Mouse (Mus musculus) kidney, embryonic 14.5 days (tissue): ENCODE measurements at regions not wholly inside any gene's neighbourhood (a gene's known extent, or its start where the extent isn't known, plus 50 kb on each side); places are given as distances from the start of the nearest gene placed in this dataset.

Experiments used
- ATAC-seq: fragments of 200-750 bp; cut with Nextera tagmentation; 2 replicates; pipeline ENCODE4 v1.8.0; 2017; ENCODE audit warnings: moderate number of reproducible peaks, mild to moderate bottlenecking, moderate TSS enrichment, moderate library complexity; ENCODE audit not compliant: low FRiP score, low TSS enrichment
- H3K27ac ChIP-seq: fragments of 300-500 bp; sonication (generic); 2 replicates; pipeline ENCODE4 v1.5.1; 2014; ENCODE audit warnings: low read depth, mild to moderate bottlenecking, low read length, moderate library complexity, mixed read lengths
- H3K27me3 ChIP-seq: fragments of 300-500 bp; sonication (generic); 2 replicates; pipeline ENCODE4 v1.6.1; 2014; ENCODE audit warnings: mild to moderate bottlenecking, low read length; ENCODE audit not compliant: control insufficient read depth, insufficient read depth
- H3K36me3 ChIP-seq: fragments of 300-500 bp; sonication (generic); 2 replicates; pipeline ENCODE4 v1.6.1; 2014; ENCODE audit warnings: low read length, mixed read lengths; ENCODE audit not compliant: control insufficient read depth, insufficient read depth
- H3K4me1 ChIP-seq: fragments of 300-500 bp; sonication (generic); 2 replicates; pipeline ENCODE4 v1.6.1; 2014; ENCODE audit warnings: low read length, mixed read lengths; ENCODE audit not compliant: control insufficient read depth, insufficient read depth
- H3K4me2 ChIP-seq: fragments of 300-500 bp; sonication (generic); replicated peaks from 2 replicates; pipeline ENCODE4 v1.6.1; 2014; ENCODE audit warnings: low read depth, mild to moderate bottlenecking, low read length
- H3K4me3 ChIP-seq: fragments of 300-500 bp; sonication (generic); 2 replicates; pipeline ENCODE4 v1.5.1; 2014; ENCODE audit warnings: mild to moderate bottlenecking, low read length
- H3K9ac ChIP-seq: fragments of 300-500 bp; sonication (generic); 2 replicates; pipeline ENCODE4 v1.6.1; 2014; ENCODE audit warnings: low read depth, mild to moderate bottlenecking, low read length, moderate library complexity
- H3K9me3 ChIP-seq: fragments of 300-500 bp; sonication (generic); 2 replicates; pipeline ENCODE4 v1.6.1; 2016; ENCODE audit warnings: low read length; ENCODE audit not compliant: control insufficient read depth
- WGBS: fragments of 180-500 bp; shearing (Covaris S2); extraction: QIAGEN DNeasy Blood & Tissue Kit; methylation state at CpG from one replicate; pipeline ENCODE4 v1.1.7; 2014; 5-methylcytosine and 5-hydroxymethylcytosine counted together

- no peak for ATAC-seq
- Histone ChIP-seq H3K9ac (no peak overlapping the region), H3K36me3 (no peaks in the 10 kb centered on the region), H3K4me3 (no peak overlapping the region), H3K27ac (no peak overlapping the region), H3K4me2 (no peak overlapping the region), H3K27me3 (no peaks in the 10 kb centered on the region), H3K9me3 (no peaks in the 10 kb centered on the region), H3K4me1 (no peaks in the 10 kb centered on the region)
- WGBS: 81% methylated on average over 4 of the region's 4 CpGs
Measured at GRCm38 (mm10) chr12:57918211-57918610, 293.4 kb upstream of the Sstr1 start.

GRCm38 (mm10) chr12:57922031-57922430, 289.5 kb upstream of the Sstr1 start:
- Histone ChIP-seq H3K4me1 (no peaks in the 10 kb centered on the region), H3K27ac (no peak overlapping the region), H3K4me2 (no peak overlapping the region), H3K4me3 (no peak overlapping the region), H3K9ac (no peak overlapping the region), H3K36me3 (no peaks in the 10 kb centered on the region), H3K27me3 (no peaks in the 10 kb centered on the region), H3K9me3 (no peaks in the 10 kb centered on the region)
- no peak for ATAC-seq
- 65% methylated on average over 1 of the region's 1 CpGs for WGBS

GRCm38 (mm10) chr12:57924422-57924821, 287.1 kb upstream of the Sstr1 start:
- Histone ChIP-seq H3K9ac (no peak overlapping the region), H3K9me3 (no peaks in the 10 kb centered on the region), H3K27me3 (no peaks in the 10 kb centered on the region), H3K27ac (no peak overlapping the region), H3K4me1 (no peaks in the 10 kb centered on the region), H3K4me3 (no peak overlapping the region), H3K36me3 (no peaks in the 10 kb centered on the region), H3K4me2 (no peak overlapping the region)
- 86% methylated on average over 2 of the region's 2 CpGs for WGBS
- no peak for ATAC-seq

GRCm38 (mm10) chr12:57926886-57927285, 284.7 kb upstream of the Sstr1 start:
- no peaks in the 10 kb centered on the region for H3K9me3 ChIP-seq
- no peaks in the 10 kb centered on the region for H3K36me3 ChIP-seq
- no peaks in the 10 kb centered on the region for H3K27me3 ChIP-seq
- no peak overlapping the region for H3K27ac ChIP-seq
- ATAC-seq: no peak
- H3K4me3 ChIP-seq: no peak overlapping the region
- H3K4me1 ChIP-seq: no peaks in the 10 kb centered on the region
- no peak overlapping the region for H3K4me2 ChIP-seq
- no peak overlapping the region for H3K9ac ChIP-seq
- WGBS: 77% methylated on average over 1 of the region's 1 CpGs

GRCm38 (mm10) chr12:57928030-57928429, 283.5 kb upstream of the Sstr1 start:
- Histone ChIP-seq H3K9ac (no peak overlapping the region), H3K27me3 (no peaks in the 10 kb centered on the region), H3K4me1 (no peaks in the 10 kb centered on the region), H3K27ac (no peak overlapping the region), H3K4me2 (no peak overlapping the region), H3K36me3 (no peaks in the 10 kb centered on the region), H3K4me3 (no peak overlapping the region), H3K9me3 (no peaks in the 10 kb centered on the region)
- no peak for ATAC-seq
- 97% methylated on average over 5 of the region's 5 CpGs for WGBS

GRCm38 (mm10) chr12:57931856-57932255, 279.7 kb upstream of the Sstr1 start:
- peak; percentile 49; the same call in 1 of the 2 replicates for ATAC-seq
- no peaks in the 10 kb centered on the region for H3K9me3 ChIP-seq
- H3K9ac ChIP-seq: no peak overlapping the region

GRCm38 (mm10) chr12:57949886-57950285, 261.7 kb upstream of the Sstr1 start:
- no peaks in the 10 kb centered on the region for H3K36me3 ChIP-seq
- no peak for ATAC-seq
- H3K27ac ChIP-seq: no peak overlapping the region
- H3K4me1 ChIP-seq: no peaks in the 10 kb centered on the region
- H3K9me3 ChIP-seq: no peaks in the 10 kb centered on the region
- H3K27me3 ChIP-seq: no peaks in the 10 kb centered on the region
- WGBS: 69% methylated on average over 5 of the region's 5 CpGs
- no peak overlapping the region for H3K4me3 ChIP-seq
- no peak overlapping the region for H3K4me2 ChIP-seq
- H3K9ac ChIP-seq: no peak overlapping the region

More at GRCm38 (mm10) chr12:57931856-57932255, 279.7 kb upstream of the Sstr1 start:
- H3K36me3 ChIP-seq: no peaks in the 10 kb centered on the region
- H3K4me2 ChIP-seq: no peak overlapping the region
- H3K4me1 ChIP-seq: no peaks in the 10 kb centered on the region
- no peak overlapping the region for H3K27ac ChIP-seq
- H3K27me3 ChIP-seq: no peaks in the 10 kb centered on the region
- no peak overlapping the region for H3K4me3 ChIP-seq

- no peak overlapping the region for H3K9ac ChIP-seq
- no peaks in the 10 kb centered on the region for H3K27me3 ChIP-seq
- no peak overlapping the region for H3K4me2 ChIP-seq
- ATAC-seq: no peak
- 95% methylated on average over 2 of the region's 2 CpGs for WGBS
- no peaks in the 10 kb centered on the region for H3K4me1 ChIP-seq
- H3K36me3 ChIP-seq: no peaks in the 10 kb centered on the region
- no peak overlapping the region for H3K27ac ChIP-seq
- H3K4me3 ChIP-seq: no peak overlapping the region
- H3K9me3 ChIP-seq: no peaks in the 10 kb centered on the region
Measured at GRCm38 (mm10) chr12:57958527-57958926, 253.0 kb upstream of the Sstr1 start.

- Histone ChIP-seq H3K27me3 (no peaks in the 10 kb centered on the region), H3K4me2 (no peak overlapping the region), H3K36me3 (no peaks in the 10 kb centered on the region), H3K9me3 (no peaks in the 10 kb centered on the region), H3K27ac (no peak overlapping the region), H3K9ac (no peak overlapping the region), H3K4me3 (no peak overlapping the region), H3K4me1 (no peaks in the 10 kb centered on the region)
- 86% methylated on average over 6 of the region's 6 CpGs for WGBS
- ATAC-seq: no peak
Measured at GRCm38 (mm10) chr12:57960171-57960570, 251.4 kb upstream of the Sstr1 start.

- no peak overlapping the region for H3K27ac ChIP-seq
- no peak overlapping the region for H3K4me3 ChIP-seq
- H3K4me1 ChIP-seq: no peaks in the 10 kb centered on the region
- no peaks in the 10 kb centered on the region for H3K27me3 ChIP-seq
- ATAC-seq: no peak
- 67% methylated on average over 3 of the region's 3 CpGs for WGBS
- no peak overlapping the region for H3K9ac ChIP-seq
- H3K9me3 ChIP-seq: no peaks in the 10 kb centered on the region
- no peak overlapping the region for H3K4me2 ChIP-seq
- no peaks in the 10 kb centered on the region for H3K36me3 ChIP-seq
Measured at GRCm38 (mm10) chr12:57969168-57969567, 242.4 kb upstream of the Sstr1 start.
